Mouse (Mus musculus): ENCODE measurements at regions not wholly inside any gene's neighbourhood (a gene's known extent, or its start where the extent isn't known, plus 50 kb on each side); places are given as distances from the start of the nearest gene placed in this dataset.
"Not testable (repeated sequence)": the region's sequence is repeated elsewhere in the genome, so short reads cannot be mapped to it uniquely, and the experiment has no call there.

DNA sequence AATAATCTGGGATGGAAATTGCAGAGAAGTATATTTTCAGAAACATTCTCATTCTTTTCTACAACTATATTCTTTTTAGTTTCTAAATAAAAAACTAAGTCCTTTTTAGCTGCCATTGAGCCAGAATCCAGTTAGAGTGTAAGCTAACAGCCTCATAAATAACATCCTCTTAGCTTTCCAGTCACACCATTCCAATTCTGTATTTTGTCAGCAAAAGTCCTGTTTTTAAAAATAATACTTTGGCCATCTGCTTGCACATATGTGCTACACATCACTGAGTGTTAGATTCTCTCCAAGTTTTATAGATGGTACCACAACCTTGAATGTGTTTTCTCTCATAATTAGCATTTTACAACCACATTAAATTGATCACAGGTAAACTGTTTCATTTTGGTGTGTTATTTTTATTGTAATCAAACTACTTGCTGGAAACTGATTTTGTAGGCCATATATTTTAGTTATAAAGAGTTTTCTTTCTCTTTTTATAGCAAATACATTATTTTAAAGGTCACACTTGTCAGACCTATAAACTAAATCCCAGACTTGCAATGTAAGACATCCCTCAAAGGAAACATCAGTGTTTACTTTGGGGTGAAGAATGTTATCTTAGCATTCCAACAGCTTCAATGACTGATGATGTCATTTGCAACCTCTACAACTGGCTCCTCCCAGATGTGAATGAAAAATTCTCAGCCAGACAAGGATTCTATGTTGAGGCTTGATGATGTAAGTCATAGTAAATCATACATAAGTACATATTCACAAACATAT is 1878.9 kb upstream of the Flrt2 start:
- DNase-seq (ENCODE audit: low spot score) (no peak), ATAC-seq (ENCODE audit: low FRiP score, low read depth) (peak; percentile 55; the same call in 1 of the 2 replicates)
- Histone ChIP-seq H3K4me3 (replicated peaks; ENCODE audit: low read length) (no peak overlapping the region), H3K27me3 (ENCODE audit: control insufficient read depth, insufficient read depth, low read length) (no peaks in the 10 kb centered on the region), H3K36me3 (ENCODE audit: control insufficient read depth, insufficient read depth, low read length) (no peaks in the 10 kb centered on the region), H3K9ac (ENCODE audit: low read depth, low read length, severe bottlenecking) (no peak overlapping the region), H3K4me1 (ENCODE audit: control insufficient read depth, insufficient read depth, low read length) (no peaks in the 10 kb centered on the region), H3K4me2 (replicated peaks; ENCODE audit: low read depth, low read length, severe bottlenecking) (no peak overlapping the region), H3K27ac (replicated peaks; ENCODE audit: low read depth, low read length) (no peak overlapping the region), H3K9me3 (ENCODE audit: control insufficient read depth, low read length) (no peaks in the 10 kb centered on the region)
- TF ChIP-seq POLR2A (IDR thresholded peaks at IDR 0.05; ENCODE audit: borderline replicate concordance, extremely low read depth, insufficient read depth, insufficient read length) = no peak

DNA sequence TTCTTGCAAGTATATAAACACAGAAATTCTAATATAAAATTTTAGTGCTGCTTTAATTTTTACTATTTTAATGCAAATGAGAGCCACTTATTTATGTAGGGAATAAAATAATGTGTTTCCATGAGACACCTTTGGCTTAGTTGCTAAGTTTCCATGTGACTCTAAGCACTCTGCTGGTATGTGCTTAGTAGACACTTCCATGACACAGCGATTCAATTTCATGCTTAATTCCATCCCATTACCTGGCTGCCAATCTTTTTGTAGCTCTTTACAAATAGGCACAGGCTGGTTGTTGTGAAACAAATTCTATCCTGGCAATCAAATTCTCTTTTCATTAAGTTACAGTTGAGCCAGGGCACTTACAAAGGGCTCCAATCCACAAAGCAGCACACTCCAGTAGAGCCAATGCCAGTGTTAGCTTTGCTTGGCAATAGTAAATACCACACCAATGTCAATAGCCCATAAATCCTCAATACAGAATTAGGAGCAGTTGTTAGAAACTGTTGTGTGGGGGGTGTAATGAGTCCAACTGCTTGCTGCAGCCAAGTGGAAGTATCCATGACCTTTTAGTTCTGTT is 1841.0 kb upstream of the Flrt2 start:
- WGBS = 50% methylated on average over 1 of the region's 1 CpGs
- Histone ChIP-seq H3K27me3 (ENCODE audit: control insufficient read depth, insufficient read depth, low read length) (no peaks in the 10 kb centered on the region), H3K9me3 (ENCODE audit: control insufficient read depth, low read length) (no peaks in the 10 kb centered on the region), H3K4me3 (replicated peaks; ENCODE audit: low read length) (no peak overlapping the region), H3K36me3 (ENCODE audit: control insufficient read depth, insufficient read depth, low read length) (no peaks in the 10 kb centered on the region), H3K27ac (replicated peaks; ENCODE audit: low read depth, low read length) (no peak overlapping the region), H3K4me2 (replicated peaks; ENCODE audit: low read depth, low read length, severe bottlenecking) (no peak overlapping the region), H3K4me1 (ENCODE audit: control insufficient read depth, insufficient read depth, low read length) (no peaks in the 10 kb centered on the region), H3K9ac (ENCODE audit: low read depth, low read length, severe bottlenecking) (no peak overlapping the region)
- DNase-seq (ENCODE audit: low spot score) = no peak
- TF ChIP-seq POLR2A (IDR thresholded peaks at IDR 0.05; ENCODE audit: borderline replicate concordance, extremely low read depth, insufficient read depth, insufficient read length) = no peak
- no peak for ATAC-seq (ENCODE audit: low FRiP score, low read depth)

DNA sequence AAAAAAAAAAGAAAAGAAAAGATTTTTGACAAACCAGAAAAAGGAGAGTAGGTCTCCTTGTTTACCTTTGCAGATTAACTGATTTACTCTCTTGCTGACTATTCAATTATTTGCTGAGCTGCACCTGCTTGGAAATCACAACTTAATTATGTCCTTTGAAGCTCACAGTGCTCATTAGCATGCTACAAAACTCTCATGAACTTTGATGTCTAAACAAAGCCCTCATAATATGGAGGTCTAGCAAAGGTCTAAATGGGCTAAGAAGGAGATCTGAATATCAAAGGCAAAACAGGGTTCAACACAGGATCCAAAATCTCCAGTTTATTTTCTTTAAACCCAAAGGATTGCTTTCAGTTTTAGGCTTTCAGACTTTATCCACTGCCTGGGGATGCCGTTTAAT is 1840.4 kb upstream of the Flrt2 start:
- ATAC-seq (ENCODE audit: low FRiP score, low read depth) (no peak), DNase-seq (ENCODE audit: low spot score) (no peak)
- Histone ChIP-seq H3K27ac (replicated peaks; ENCODE audit: low read depth, low read length) (no peak overlapping the region), H3K9ac (ENCODE audit: low read depth, low read length, severe bottlenecking) (no peak overlapping the region), H3K4me3 (replicated peaks; ENCODE audit: low read length) (no peak overlapping the region), H3K36me3 (ENCODE audit: control insufficient read depth, insufficient read depth, low read length) (no peaks in the 10 kb centered on the region), H3K4me1 (ENCODE audit: control insufficient read depth, insufficient read depth, low read length) (no peaks in the 10 kb centered on the region), H3K4me2 (replicated peaks; ENCODE audit: low read depth, low read length, severe bottlenecking) (no peak overlapping the region), H3K9me3 (ENCODE audit: control insufficient read depth, low read length) (no peaks in the 10 kb centered on the region), H3K27me3 (ENCODE audit: control insufficient read depth, insufficient read depth, low read length) (no peaks in the 10 kb centered on the region)
- 30% methylated on average over 1 of the region's 1 CpGs for WGBS
- no peak for TF ChIP-seq POLR2A (IDR thresholded peaks at IDR 0.05; ENCODE audit: borderline replicate concordance, extremely low read depth, insufficient read depth, insufficient read length)

- Histone ChIP-seq H3K4me1 (ENCODE audit: control insufficient read depth, insufficient read depth, low read length) (no peaks in the 10 kb centered on the region), H3K27me3 (ENCODE audit: control insufficient read depth, insufficient read depth, low read length) (no peaks in the 10 kb centered on the region), H3K27ac (replicated peaks; ENCODE audit: low read depth, low read length) (no peak overlapping the region), H3K9ac (ENCODE audit: low read depth, low read length, severe bottlenecking) (no peak overlapping the region), H3K9me3 (ENCODE audit: control insufficient read depth, low read length) (no peaks in the 10 kb centered on the region), H3K4me2 (replicated peaks; ENCODE audit: low read depth, low read length, severe bottlenecking) (no peak overlapping the region), H3K4me3 (replicated peaks; ENCODE audit: low read length) (no peak overlapping the region), H3K36me3 (ENCODE audit: control insufficient read depth, insufficient read depth, low read length) (no peaks in the 10 kb centered on the region)
- ATAC-seq (ENCODE audit: low FRiP score, low read depth) (no peak), DNase-seq (ENCODE audit: low spot score) (no peak)
- 72% methylated on average over 2 of the region's 2 CpGs for WGBS
- no peak for TF ChIP-seq POLR2A (IDR thresholded peaks at IDR 0.05; ENCODE audit: borderline replicate concordance, extremely low read depth, insufficient read depth, insufficient read length)
These were observed 1806.1 kb upstream of the Flrt2 start for GRCm38 (mm10) chr12:93885946-93886345.

- Histone ChIP-seq H3K4me1 (ENCODE audit: control insufficient read depth, insufficient read depth, low read length) (no peaks in the 10 kb centered on the region), H3K4me2 (replicated peaks; ENCODE audit: low read depth, low read length, severe bottlenecking) (no peak overlapping the region), H3K27ac (replicated peaks; ENCODE audit: low read depth, low read length) (no peak overlapping the region), H3K27me3 (ENCODE audit: control insufficient read depth, insufficient read depth, low read length) (no peaks in the 10 kb centered on the region), H3K4me3 (replicated peaks; ENCODE audit: low read length) (no peak overlapping the region), H3K36me3 (ENCODE audit: control insufficient read depth, insufficient read depth, low read length) (no peaks in the 10 kb centered on the region), H3K9me3 (ENCODE audit: control insufficient read depth, low read length) (no peaks in the 10 kb centered on the region), H3K9ac (ENCODE audit: low read depth, low read length, severe bottlenecking) (no peak overlapping the region)
- no peak for DNase-seq (ENCODE audit: low spot score)
- TF ChIP-seq POLR2A (IDR thresholded peaks at IDR 0.05; ENCODE audit: borderline replicate concordance, extremely low read depth, insufficient read depth, insufficient read length) = no peak
- no peak for ATAC-seq (ENCODE audit: low FRiP score, low read depth)
- WGBS = 91% methylated on average over 3 of the region's 3 CpGs
These were observed 1801.9 kb upstream of the Flrt2 start for GRCm38 (mm10) chr12:93890109-93890508.

GRCm38 (mm10) chr12:93928541-93929238 is 1763.3 kb upstream of the Flrt2 start:
- 63% methylated on average over 1 of the region's 27 CpGs for WGBS
- not testable (repeated sequence) for DNase-seq (ENCODE audit: low spot score); H3K27ac ChIP-seq (replicated peaks; ENCODE audit: low read depth, low read length); H3K9me3 ChIP-seq (ENCODE audit: control insufficient read depth, low read length); H3K4me1 ChIP-seq (ENCODE audit: control insufficient read depth, insufficient read depth, low read length); H3K36me3 ChIP-seq (ENCODE audit: control insufficient read depth, insufficient read depth, low read length); H3K9ac ChIP-seq (ENCODE audit: low read depth, low read length, severe bottlenecking); H3K4me3 ChIP-seq (replicated peaks; ENCODE audit: low read length); H3K27me3 ChIP-seq (ENCODE audit: control insufficient read depth, insufficient read depth, low read length); H3K4me2 ChIP-seq (replicated peaks; ENCODE audit: low read depth, low read length, severe bottlenecking)
- ATAC-seq (ENCODE audit: low FRiP score, low read depth) = peak; percentile 65

DNA sequence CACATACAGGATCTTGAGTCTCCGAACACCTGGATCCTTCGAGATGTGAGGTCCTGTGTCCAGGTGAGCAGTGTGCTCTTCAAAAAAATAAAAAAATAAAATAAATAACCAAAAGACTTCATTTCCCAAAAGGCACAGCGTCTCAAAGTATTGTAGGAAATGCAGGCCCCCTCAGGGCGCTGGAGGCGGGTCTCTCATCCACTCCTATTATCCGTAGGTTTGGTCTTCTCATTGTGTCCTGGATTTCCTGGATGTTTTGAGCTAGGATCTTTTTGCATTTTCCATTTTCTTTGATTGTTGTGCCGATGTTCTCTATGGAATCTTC is 1762.8 kb upstream of the Flrt2 start:
- ATAC-seq (ENCODE audit: low FRiP score, low read depth) = peak; percentile 62
- H3K4me2 ChIP-seq (replicated peaks; ENCODE audit: low read depth, low read length, severe bottlenecking); H3K4me3 ChIP-seq (replicated peaks; ENCODE audit: low read length); H3K27me3 ChIP-seq (ENCODE audit: control insufficient read depth, insufficient read depth, low read length); H3K4me1 ChIP-seq (ENCODE audit: control insufficient read depth, insufficient read depth, low read length); H3K9ac ChIP-seq (ENCODE audit: low read depth, low read length, severe bottlenecking); DNase-seq (ENCODE audit: low spot score); H3K36me3 ChIP-seq (ENCODE audit: control insufficient read depth, insufficient read depth, low read length); H3K27ac ChIP-seq (replicated peaks; ENCODE audit: low read depth, low read length); H3K9me3 ChIP-seq (ENCODE audit: control insufficient read depth, low read length): not testable (repeated sequence)
- 94% methylated on average over 4 of the region's 7 CpGs for WGBS

DNA sequence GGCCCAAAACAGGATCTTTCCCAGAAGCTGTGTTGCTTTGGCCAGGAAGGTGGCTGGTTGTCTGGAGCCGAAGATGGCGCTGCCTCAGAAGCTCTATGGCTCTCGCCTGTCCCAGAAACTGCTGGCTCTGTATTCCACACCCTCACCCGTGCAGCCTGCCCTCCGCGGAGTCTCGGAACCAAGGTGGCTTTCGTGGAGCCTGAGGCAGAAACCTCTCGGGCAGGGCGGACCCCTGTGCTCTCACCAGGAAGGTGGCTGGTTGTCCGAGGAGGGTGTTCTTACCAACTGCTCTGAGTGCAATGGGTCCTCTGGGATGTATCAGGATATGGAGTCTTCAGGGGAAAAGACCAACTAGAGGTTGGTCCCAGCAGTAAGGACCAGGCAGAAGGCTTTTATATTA is 1761.8 kb upstream of the Flrt2 start:
- not testable (repeated sequence) for H3K27ac ChIP-seq (replicated peaks; ENCODE audit: low read depth, low read length); H3K4me1 ChIP-seq (ENCODE audit: control insufficient read depth, insufficient read depth, low read length); H3K36me3 ChIP-seq (ENCODE audit: control insufficient read depth, insufficient read depth, low read length); DNase-seq (ENCODE audit: low spot score); H3K27me3 ChIP-seq (ENCODE audit: control insufficient read depth, insufficient read depth, low read length); H3K4me2 ChIP-seq (replicated peaks; ENCODE audit: low read depth, low read length, severe bottlenecking); H3K9ac ChIP-seq (ENCODE audit: low read depth, low read length, severe bottlenecking); ATAC-seq (ENCODE audit: low FRiP score, low read depth); H3K4me3 ChIP-seq (replicated peaks; ENCODE audit: low read length); H3K9me3 ChIP-seq (ENCODE audit: control insufficient read depth, low read length)
- 89% methylated on average over 9 of the region's 11 CpGs for WGBS

All from limb, embryonic 14.5 days (tissue).